Mouse (Mus musculus): Measurements from ENCODE around the gene Hoxa3.

The Hoxa3 gene

GRCm38 (mm10) chr6:52170898-52171223 is 42.3 kb downstream of the Hoxa3 start:
- CTCF ChIA-PET, result no interaction called here

GRCm38 (mm10) chr6:52170166-52170897 is 42.8 kb downstream of the Hoxa3 start:
- CTCF ChIA-PET, result no interaction called here

DNA sequence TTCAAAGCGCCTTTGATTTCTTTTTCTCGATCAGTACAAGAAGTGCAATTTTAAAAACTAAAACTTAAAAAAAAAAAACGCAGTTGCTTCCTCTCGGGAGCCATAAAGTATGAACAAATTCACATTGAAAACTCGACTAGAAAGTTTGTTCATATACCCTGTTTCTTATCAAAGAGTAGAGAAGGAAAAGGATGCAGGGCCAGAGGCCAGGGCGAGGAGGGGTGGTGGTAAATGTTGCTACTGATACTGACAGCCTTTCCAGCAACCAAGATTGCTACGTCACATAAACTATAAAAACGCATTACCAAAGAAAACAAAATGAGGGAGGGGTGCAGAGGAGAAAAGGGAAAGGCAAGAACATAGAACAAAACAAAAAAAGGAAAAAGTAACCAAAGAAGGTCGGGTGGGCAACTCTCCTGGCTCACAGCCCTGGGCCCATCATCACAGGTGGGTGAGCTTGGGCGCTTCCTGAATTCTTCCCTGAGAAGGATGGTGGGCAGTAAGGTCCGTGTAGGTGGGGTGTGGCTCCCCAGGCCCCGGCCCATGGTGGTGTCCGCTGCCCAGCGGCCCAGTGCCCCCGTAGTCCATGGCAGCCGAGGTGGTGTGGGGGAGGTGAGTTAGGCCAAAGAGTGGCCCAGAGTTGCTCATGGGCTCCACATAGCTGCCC is 43.5 kb downstream of the Hoxa3 start:
- CTCF ChIA-PET, result no interaction called here

GRCm38 (mm10) chr6:52168191-52169055 is 44.7 kb downstream of the Hoxa3 start:
- CTCF ChIA-PET, result interaction anchor here (0.6 kb wide), 1 partner anchor 297 kb away, joined by 13 read pairs; no protein-coding TSS in a partner anchor

DNA sequence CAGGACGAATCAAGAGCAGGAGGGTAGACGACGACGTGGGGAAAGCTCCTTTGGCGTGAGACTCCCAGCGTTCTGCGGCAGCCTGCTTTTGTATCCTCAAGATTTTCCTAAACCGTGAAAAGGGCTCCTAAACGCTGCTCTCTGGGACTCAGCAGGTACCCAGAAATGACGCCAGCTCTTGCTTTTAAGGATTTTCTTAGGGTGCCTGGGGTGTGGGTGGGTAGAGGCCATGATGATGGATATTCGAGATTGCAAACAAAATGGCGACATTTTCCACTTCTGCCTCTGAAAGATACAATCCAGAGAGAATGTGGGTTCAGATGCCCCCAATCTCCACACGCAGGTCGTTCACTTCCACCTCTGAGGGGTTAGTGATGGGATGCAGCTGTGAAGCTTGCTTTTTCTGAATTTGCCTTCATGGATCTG is 45.4 kb downstream of the Hoxa3 start:
- CTCF ChIA-PET, result interaction anchor here (0.6 kb wide), 1 partner anchor 296 kb away, joined by 13 read pairs; no protein-coding TSS in a partner anchor

- CTCF ChIA-PET, result no interaction called here
Measured at GRCm38 (mm10) chr6:52167176-52167575, 46.0 kb downstream of the Hoxa3 start.

GRCm38 (mm10) chr6:52166431-52167077 is 46.6 kb downstream of the Hoxa3 start:
- CTCF ChIA-PET, result no interaction called here

GRCm38 (mm10) chr6:52165441-52166370 is 47.4 kb downstream of the Hoxa3 start:
- CTCF ChIA-PET, result no interaction called here

DNA sequence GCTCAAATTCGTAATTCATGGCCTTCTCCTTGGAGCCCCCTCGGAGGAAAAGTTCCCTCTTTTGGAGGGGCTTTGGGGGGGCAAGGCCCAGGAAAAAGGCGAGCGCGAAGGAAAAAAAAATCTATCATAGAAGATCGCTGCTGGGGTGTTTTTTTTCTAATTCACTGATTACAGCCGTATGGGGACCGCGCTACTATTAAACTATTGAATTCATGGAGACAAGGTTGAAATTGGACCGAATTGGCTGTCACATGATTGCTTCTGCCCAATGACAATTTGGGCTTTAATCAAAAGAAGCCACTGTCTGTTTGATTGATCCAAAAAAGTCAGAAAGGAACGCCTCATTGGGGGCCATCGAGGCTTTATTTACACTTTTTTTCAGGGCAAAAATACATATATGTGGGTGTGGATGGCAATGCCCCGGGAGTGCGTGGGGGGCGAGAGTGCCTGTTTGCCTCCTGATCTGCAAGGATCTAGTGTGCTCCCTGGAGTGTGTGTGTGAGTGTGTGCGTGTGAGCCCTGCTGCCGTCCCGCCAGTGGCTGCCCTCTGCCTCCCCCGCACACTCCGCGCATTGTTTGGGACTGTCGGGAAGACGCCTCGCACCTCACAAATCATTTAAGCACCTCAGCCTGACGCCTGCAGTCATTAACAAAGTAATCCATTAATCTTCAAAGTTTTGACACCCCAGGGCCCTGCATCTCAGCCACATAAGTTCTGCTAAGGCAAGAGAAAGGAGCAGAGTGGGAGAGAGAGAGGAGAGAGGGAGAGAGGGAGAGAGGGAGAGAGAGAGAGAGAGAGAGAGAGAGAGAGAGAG is 48.3 kb downstream of the Hoxa3 start, which contains the start of gene Hoxa2:
TSS of gene Hoxa2 (minus strand) at position 206 of the 815 bp plus-strand sequence.
- CTCF ChIA-PET, result no interaction called here

DNA sequence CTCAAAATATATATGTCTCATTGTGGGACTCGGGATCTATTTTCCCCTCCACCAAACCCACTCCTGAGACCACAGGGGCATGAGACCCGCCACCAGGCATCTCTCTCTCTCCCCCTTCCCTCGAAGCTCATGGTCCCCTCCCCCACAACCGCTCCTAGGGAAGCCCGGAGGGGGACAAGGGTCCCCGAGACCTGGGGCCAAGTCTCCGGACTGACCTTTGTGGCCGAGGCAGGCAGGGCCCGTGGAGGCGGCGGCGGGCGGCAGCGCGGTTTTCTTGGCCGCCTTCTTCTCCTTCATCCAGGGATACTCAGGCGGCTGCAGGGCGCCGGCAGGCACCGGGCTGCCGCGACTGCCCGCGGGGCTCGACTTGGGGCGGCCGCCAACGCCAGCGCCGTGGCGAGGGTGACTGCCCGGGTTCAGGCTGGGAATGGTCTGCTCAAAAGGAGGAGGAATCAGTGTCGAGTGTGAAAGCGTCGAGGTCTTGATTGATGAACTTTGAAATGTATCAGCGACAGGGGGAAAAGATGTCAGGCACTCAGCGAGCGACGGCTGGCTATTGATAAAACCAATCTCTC is 49.0 kb downstream of the Hoxa3 start:
- CTCF ChIA-PET, result no interaction called here

- CTCF ChIA-PET, result no interaction called here
Measured at GRCm38 (mm10) chr6:52163366-52164031, 49.6 kb downstream of the Hoxa3 start.

DNA sequence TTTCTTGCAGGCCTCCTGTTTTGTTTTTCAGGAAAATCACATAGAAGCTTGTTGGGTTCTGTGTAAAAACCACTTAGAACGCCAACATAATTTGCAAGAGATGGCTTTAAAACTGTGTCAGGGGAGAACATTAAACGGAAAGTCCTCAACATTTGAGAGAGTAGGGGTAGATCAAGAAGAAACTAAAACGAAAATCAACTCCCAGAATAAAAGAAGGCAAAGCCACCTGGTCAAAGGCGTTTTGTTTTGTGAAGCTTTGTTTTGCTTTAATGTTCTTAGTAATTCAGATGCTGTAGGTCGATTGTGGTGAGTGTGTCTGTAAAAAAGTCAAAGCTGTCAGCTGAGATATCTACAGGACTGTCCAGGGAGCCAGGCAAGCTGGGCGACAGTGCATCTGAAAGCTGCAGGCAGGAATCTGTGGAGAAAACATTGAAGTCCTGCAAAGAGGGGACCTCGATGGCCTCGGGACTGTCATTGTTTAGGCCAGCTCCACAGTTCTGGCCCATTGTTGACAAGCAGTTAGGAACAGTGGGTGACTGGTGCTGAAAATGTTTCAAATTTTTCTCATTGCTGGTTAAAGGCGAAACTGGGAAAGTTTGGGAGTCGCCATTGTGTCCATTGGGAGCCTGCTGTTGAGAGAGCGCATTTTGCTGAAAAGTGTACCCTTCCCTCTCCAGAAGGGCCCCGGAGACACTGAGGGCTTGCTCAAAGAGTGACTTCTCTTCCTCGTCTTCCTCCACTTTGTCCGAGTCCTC is 50.3 kb downstream of the Hoxa3 start:
- CTCF ChIA-PET, result no interaction called here

- CTCF ChIA-PET, result no interaction called here
Measured at GRCm38 (mm10) chr6:52162093-52162380, 51.1 kb downstream of the Hoxa3 start.

DNA sequence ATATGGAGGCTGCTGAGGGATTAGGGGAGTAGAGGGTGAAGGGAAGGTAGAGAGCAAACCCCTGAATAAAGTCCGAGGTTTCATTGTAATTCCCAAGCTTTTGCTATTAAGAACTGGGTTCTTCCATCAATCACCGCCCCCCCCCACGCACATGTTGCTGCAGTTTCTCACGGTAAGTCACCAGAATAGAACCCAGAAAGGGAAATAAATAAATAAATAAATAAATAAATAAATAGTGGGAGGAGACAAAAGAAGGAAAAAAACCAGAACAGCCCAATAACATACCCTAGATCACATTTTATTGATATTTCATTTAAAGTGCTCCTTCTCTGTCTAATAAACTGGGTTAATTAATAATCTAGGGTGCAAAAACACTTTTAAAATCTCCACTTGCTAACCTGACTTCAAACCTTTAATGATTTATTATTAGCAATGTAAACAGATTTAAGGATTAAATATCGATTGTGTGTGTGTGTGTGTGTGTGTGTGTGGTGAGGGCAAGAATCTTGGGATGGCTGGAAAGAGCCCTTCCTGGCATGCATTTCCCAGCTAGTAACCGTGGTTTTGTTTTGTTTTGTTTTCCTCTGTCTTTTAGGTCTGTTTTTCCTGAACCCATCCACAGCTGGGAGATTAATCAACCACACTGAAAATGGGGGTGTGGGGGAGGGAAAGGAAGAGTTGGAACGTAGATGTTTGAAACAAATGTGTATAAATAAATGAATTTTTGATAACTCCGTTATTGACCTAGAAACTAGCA is 51.6 kb downstream of the Hoxa3 start:
- CTCF ChIA-PET, result interaction anchor here (0.6 to 0.9 kb wide), 2 partner anchors 64 to 1970 kb away, joined by 3 to 4 read pairs; no protein-coding TSS in a partner anchor

GRCm38 (mm10) chr6:52160511-52161335 is 52.4 kb downstream of the Hoxa3 start:
- CTCF ChIA-PET, result interaction anchor here (0.6 to 0.9 kb wide), 2 partner anchors 64 to 1970 kb away, joined by 3 to 4 read pairs; no protein-coding TSS in a partner anchor

GRCm38 (mm10) chr6:52159979-52160378 is 53.2 kb downstream of the Hoxa3 start:
- CTCF ChIA-PET, result no interaction called here
